Mouse (Mus musculus) embryo, embryonic 11 days (tissue): ENCODE data around the gene Tm6sf1.
"Not testable (repeated sequence)": the region's sequence is repeated elsewhere in the genome, so short reads cannot be mapped to it uniquely, and the experiment has no call there.

Source experiments
- DNase-seq: peaks from one replicate; pipeline ENCODE4 v3.0.0-alpha.2; 2015

Tm6sf1 gene

GRCm38 (mm10) chr7:81858968-81859721 is at the start of gene Tm6sf1:
TSS of gene Tm6sf1 (plus strand) at chr7:81859001.
- DNase-seq: peak; percentile 75

- DNase-seq: no peak
Observed at GRCm38 (mm10) chr7:81824906-81825305, 33.9 kb upstream of the Tm6sf1 start.

- no peak for DNase-seq
Observed at GRCm38 (mm10) chr7:81825381-81825780, 33.4 kb upstream of the Tm6sf1 start.

GRCm38 (mm10) chr7:81827806-81828667 is 30.8 kb upstream of the Tm6sf1 start:
- DNase-seq: peak; percentile 11

GRCm38 (mm10) chr7:81828681-81829378 is 30.0 kb upstream of the Tm6sf1 start:
- peak; percentile 50 for DNase-seq

DNA sequence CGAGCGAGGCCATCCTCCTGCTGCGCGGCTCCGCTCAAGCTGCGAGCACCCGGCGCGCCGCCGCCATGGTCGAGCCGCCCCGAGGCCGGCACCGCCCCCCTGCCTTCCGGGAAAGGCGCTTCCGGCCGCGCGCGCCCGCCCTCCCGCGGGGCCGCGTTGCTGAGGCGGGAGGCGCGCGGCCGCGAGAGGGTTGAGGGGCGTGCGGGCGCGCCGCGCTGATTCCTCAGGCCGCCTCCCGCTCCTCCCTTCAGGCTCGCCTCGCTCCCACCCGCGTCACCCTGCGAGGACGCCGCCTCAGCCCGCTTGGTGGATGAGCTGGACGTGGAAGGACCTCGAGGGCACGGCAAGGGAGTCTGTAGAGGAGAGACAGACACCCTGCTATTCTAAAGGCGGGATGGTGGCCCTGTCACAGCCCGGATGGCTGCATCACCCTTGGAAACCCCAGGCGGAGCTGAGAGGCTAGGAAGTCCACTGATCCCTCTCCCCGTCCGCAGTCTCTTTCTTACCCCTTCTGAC is 29.4 kb upstream of the Tm6sf1 start, which contains the start of gene Btbd1:
TSS of gene Btbd1 (minus strand) at position 53 of the 516 bp plus-strand sequence.
- peak; percentile 96 for DNase-seq

GRCm38 (mm10) chr7:81834847-81835246 is 24.0 kb upstream of the Tm6sf1 start:
- no peak for DNase-seq

- no peak for DNase-seq
Observed at GRCm38 (mm10) chr7:81835430-81835829, 23.4 kb upstream of the Tm6sf1 start.

- DNase-seq: not testable (repeated sequence)
Observed at GRCm38 (mm10) chr7:81837771-81838170, 21.0 kb upstream of the Tm6sf1 start.

- no peak for DNase-seq
Observed at GRCm38 (mm10) chr7:81839746-81840145, 19.1 kb upstream of the Tm6sf1 start.

DNA sequence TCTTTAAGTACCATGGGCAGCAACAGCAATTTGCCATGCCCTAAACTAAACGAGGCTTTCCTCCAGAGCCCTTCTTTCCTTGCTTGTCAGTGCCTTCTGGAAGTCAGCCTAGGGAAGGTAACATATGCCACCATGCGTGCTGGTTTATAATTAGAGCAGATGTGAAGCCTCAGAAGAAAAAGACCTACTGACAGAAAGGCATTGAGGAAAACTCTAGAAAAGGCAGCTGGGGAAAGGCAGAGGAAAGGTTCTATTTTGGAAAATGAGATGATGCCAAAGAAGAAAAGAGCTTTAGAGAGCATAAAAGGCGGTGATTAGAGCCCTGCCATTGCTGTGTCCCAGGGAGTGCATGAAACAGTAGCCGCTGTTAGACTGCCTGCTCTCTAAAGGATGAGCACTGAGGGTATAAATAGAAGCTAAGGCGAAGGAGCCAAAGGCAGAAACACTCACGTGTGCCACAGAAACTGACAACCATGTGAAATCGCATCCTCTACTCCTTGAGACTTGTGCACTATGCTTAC is 18.1 kb upstream of the Tm6sf1 start:
- no peak for DNase-seq

DNA sequence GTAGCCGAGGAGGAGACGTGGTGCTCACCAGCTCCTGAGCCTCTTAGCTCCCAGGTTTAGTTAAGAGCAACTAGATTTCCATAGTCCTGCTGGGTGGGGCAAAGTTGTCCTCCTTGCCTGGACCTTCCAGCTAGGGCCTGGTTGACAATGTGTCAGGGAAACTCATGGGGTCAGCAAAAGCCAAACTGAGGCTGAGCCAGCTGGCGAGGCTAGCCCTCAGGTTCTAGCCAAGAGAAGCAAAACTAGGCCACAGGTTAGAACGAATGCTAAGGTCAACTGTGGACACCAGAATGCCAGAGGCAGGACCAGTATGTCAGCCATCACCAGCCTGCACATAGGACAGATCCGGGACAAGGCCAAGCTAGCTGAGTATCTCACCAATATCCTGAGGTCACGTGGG is 17.4 kb upstream of the Tm6sf1 start:
- DNase-seq: no peak

GRCm38 (mm10) chr7:81842141-81842540 is 16.7 kb upstream of the Tm6sf1 start:
- no peak for DNase-seq

DNA sequence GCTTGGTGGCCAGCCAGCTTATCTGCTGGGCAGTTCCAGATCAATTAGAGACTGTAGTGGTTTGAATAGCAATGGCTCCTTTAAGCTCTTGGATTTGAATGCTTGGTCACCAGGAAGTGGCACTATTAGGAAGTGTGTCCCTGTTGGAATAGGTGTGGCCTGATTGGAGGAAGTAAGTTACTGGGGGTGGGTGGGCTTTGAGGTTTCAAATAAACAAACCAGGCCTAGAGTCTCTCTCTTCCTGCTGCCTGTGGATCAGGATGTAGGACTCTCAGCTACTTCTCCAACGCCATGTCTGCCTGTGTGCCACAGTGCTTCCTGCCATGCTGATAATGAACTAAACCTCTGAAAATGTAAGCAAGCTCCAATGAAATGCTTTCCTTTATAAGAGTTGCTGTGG is 15.8 kb upstream of the Tm6sf1 start:
- DNase-seq: no peak

GRCm38 (mm10) chr7:81843903-81844302 is 14.9 kb upstream of the Tm6sf1 start:
- DNase-seq: no peak

GRCm38 (mm10) chr7:81844801-81845200 is 14.0 kb upstream of the Tm6sf1 start:
- DNase-seq: no peak

GRCm38 (mm10) chr7:81845313-81845712 is 13.5 kb upstream of the Tm6sf1 start:
- no peak for DNase-seq

GRCm38 (mm10) chr7:81846008-81846407 is 12.8 kb upstream of the Tm6sf1 start:
- DNase-seq: no peak

GRCm38 (mm10) chr7:81847010-81847409 is 11.8 kb upstream of the Tm6sf1 start:
- DNase-seq: peak; percentile 24

DNA sequence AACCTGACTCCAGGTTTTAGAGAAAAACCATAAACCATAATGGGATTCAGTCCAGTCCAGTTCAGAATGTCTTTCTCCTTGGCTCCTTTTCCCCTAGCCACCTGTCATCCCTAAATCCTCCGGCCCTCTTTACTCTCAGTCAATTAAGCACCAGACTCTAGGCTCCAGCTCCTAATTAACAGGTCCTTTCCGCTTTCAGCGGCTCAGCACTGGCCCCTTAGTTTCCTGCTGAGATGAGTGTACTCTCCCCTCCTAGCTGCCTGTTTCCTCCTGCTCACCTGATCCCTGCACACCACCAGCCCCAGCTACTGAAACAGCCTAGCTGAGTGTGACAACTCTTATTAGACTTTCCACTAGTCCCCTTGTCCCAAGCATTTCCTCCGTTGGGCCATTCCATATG is 11.0 kb upstream of the Tm6sf1 start:
- DNase-seq: no peak

GRCm38 (mm10) chr7:81849214-81849613 is 9.6 kb upstream of the Tm6sf1 start:
- no peak for DNase-seq

- no peak for DNase-seq
Observed at GRCm38 (mm10) chr7:81849633-81850032, 9.2 kb upstream of the Tm6sf1 start.

GRCm38 (mm10) chr7:81850171-81850570 is 8.6 kb upstream of the Tm6sf1 start:
- DNase-seq: no peak
